Mouse (Mus musculus) olfactory bulb, adult 2 months (tissue): Measurements from ENCODE around the gene Urb1. TPM values are rescaled to one million over a fixed set of nuclear protein-coding genes. Genes with fewer than 3 reads are reported as not detected.

ENCODE experiments used
- H3K27ac ChIP-seq: fragments of 200-500 bp; 2 replicates; pipeline ENCODE4 v1.5.1; 2012; ENCODE audit warnings: low read depth, low read length; ENCODE audit not compliant: insufficient read depth
- H3K4me1 ChIP-seq: fragments of 200-500 bp; 2 replicates; pipeline ENCODE4 v1.6.1; 2012; ENCODE audit warnings: low read length; ENCODE audit not compliant: control insufficient read depth, insufficient read depth
- H3K4me3 ChIP-seq: fragments of 200-500 bp; 2 replicates; pipeline ENCODE4 v1.5.1; 2012; ENCODE audit warnings: mild to moderate bottlenecking, low read depth, low read length, moderate library complexity; ENCODE audit not compliant: insufficient read depth
- CTCF ChIP-seq: fragments of 200-500 bp; IDR thresholded peaks from 2 replicates; pipeline ENCODE4 v1.5.1; 2012; ENCODE audit warnings: low read depth, mild to moderate bottlenecking, low read length, moderate library complexity; ENCODE audit not compliant: insufficient read depth
- POLR2A ChIP-seq: fragments of 200-500 bp; IDR thresholded peaks from 2 replicates; pipeline ENCODE4 v1.6.1; 2012; ENCODE audit warnings: mild to moderate bottlenecking, low read depth, low read length, moderate library complexity; ENCODE audit not compliant: insufficient read depth
- WGBS: fragments of 180-500 bp; shearing (Covaris S2); methylation state at CpG from one replicate; pipeline ENCODE4 v1.1.7; 2018; 5-methylcytosine and 5-hydroxymethylcytosine counted together
- polyA plus RNA-seq: library from polyadenylated mRNA; stranded (reverse); fragments of >200 nt; gene quantifications from 2 replicates; pipeline ENCODE4 v1.2.4, GENCODE M21; 2012; ENCODE audit warnings: low replicate concordance; ENCODE audit not compliant: missing spikeins, insufficient read depth, insufficient read length

Gene Urb1
- polyA plus RNA-seq, 1 experiment, result not detected

DNA sequence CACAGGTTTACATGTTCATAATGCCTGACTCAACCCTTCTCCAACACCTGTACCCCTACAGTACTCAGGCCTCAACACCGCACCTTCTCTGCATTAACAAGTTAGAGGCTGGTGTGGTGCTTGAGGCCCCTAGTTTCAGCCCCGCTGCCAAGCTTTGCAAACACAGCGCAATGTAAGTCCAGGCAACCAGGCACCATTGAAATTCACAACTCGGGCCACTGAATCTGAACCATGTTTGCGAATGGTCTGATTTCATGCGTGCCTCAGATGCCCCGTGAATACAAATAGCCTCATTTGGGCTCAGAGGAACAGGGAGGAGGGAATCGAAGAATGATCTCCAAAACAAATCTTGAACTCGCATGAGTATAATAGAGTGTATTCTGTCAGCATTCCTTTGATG, 32.0 kb upstream of the Urb1 start:
- Histone ChIP-seq H3K4me1 (peaks cover 13% of the 10 kb centered on the region), H3K4me3 (no peak overlapping the region), H3K27ac (no peak overlapping the region)
- TF ChIP-seq CTCF, result no peak
- no peak for TF ChIP-seq POLR2A
- 75% methylated on average over 9 of the region's 9 CpGs for WGBS

DNA sequence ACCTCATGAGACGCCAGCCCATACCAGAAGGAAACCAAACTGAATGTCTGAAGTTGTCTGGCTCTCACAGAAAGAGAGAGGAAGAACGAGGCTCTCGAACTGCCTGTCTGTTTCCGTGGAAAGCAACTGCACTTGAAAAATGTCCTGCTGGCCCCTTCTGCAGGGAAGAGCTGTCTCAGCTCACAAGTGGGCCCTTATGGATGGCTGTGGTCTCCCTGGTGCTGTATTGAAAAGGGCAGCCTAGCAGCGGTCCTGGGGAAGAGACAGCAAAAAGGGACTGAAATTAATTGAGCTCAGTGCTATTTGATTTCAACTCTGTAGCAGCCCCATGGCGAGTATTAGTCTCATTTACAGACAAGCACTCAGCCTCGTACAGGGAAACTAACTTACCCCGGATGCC, 27.2 kb upstream of the Urb1 start:
- no peaks in the 10 kb centered on the region for H3K4me1 ChIP-seq
- WGBS, result 81% methylated on average over 8 of the region's 8 CpGs
- H3K27ac ChIP-seq, result no peak overlapping the region

DNA sequence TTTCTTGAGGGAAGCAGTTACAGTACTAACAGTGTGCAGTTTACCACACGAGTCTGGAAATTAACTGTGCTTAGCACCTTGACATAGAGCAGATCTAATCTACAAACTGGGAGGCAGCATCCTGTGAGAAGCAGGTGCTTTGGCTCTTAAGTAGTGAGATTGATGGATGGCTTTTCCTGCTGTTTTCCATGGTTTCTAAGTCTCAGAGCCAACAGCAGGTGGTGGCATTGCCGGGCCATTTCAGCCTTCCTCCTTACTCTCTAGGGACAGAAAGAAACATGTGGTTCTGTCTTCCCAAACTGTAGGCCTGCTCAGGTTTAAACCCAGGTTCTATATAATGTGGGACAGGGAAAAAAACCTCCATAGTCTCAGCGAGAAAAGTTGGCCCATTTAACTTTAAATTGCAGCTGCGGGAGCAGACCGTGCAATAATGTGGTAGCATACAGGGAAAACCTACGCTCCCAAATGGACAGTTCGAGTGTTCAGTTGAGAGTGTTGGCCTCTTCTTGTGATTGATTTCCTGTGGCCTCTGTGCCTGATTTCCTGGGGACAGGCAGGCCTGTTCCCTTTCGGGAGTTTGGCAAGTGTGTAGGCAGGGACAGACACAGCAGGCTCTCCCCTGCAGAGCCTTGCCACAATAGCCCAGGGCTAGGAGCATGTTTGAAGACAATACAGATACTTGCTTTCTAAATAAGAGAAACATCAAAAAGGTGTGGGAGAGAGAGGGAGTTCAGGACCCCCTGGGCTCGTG, 23.0 kb upstream of the Urb1 start:
- no peak overlapping the region for H3K27ac ChIP-seq
- TF ChIP-seq POLR2A (no peak), CTCF (no peak)
- WGBS, result 65% methylated on average over 9 of the region's 9 CpGs
- no peak overlapping the region for H3K4me3 ChIP-seq
- H3K4me1 ChIP-seq, result peaks cover 18% of the 10 kb centered on the region

More for the DNA sequence above, 27.2 kb upstream of the Urb1 start:
- TF ChIP-seq CTCF, result no peak
- TF ChIP-seq POLR2A, result no peak
- no peak overlapping the region for H3K4me3 ChIP-seq

DNA sequence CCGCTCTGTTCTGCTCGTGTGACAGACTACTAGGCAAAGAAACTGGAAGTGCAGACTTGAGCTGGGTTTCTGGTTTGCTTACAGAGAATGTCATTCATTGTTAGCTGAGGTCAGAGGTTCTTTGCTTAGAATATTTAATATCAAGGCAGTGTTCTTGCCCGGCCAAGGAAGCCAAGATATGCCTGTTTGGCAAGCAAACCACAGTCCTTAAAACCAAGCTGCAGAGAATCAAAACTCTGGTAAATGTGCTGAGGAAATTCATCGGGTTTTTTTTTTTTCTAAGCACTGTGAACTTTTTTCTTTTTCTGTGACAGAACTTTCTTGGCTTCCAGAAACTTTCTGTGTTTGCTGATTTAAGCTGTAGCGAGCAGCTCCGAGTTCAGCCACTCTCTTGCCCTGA, 22.3 kb upstream of the Urb1 start:
- WGBS, result 44% methylated on average over 6 of the region's 6 CpGs

DNA sequence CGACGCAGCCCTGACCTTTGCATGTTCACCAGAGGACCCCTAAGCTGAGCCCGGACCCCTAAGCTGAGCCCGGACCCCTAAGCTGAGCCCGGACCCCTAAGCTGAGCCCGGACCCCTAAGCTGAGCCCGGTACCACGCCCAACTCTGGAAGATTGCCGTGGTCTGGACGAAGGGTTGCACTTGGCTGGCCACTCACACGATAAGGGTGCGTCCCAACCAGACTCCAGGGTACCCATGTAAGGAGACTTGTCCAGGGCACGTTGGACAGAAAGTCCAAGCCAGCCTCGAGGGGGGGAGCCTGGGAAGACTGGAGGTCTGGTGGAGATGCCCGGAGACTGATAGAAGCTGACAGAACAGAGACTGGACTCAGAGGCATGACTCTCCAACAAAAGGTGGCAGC, 21.5 kb upstream of the Urb1 start:
- peaks cover 18% of the 10 kb centered on the region for H3K4me1 ChIP-seq
- no peak overlapping the region for H3K27ac ChIP-seq
- TF ChIP-seq CTCF (no peak), POLR2A (no peak)
- H3K4me3 ChIP-seq, result peak overlapping the region; percentile 53; the same call in 1 of the 2 replicates
- WGBS, result 13% methylated on average over 15 of the region's 15 CpGs

More for the DNA sequence above, 22.3 kb upstream of the Urb1 start:
- Histone ChIP-seq H3K27ac (no peak overlapping the region), H3K4me1 (peaks cover 18% of the 10 kb centered on the region), H3K4me3 (no peak overlapping the region)
- TF ChIP-seq POLR2A (no peak), CTCF (no peak)

DNA sequence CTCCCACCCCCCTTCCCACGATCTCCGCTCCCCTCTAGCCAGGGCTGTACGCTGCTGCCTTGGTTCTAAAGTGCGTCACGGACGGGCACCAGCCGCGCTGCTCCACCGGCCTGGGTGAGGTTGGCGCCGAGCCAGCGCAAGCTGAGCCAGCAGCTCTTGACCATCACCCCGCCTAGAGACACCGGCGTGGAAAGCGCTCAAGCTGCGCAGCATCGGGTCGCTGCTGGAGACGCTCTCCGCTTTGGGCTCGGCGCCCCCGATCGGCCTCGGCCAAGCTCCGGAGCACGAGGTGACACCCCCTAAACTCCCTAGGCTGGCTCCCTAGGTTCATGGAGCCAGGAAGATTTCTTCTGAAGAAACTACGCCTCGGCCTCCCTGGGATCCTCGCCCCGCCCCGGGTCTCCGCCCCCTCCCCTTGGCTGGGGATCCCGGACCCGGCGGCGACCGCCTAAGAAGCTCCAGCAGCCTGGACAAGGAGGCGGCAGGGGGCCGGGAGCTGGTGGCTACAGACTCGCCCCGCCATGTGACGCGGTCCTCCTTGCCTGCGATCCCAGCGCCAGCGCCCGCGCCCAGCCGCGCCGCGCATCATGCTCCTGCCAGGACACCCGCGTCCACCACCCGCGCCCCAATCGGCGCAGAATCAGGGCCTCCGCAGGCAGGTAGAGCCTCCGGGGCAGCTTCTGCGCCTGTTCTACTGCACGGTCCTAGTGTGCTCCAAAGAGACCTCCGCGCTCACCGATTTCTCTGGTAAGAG, 20.6 kb upstream of the Urb1 start:
- Histone ChIP-seq H3K4me1 (peaks cover 18% of the 10 kb centered on the region), H3K4me3 (peak overlapping the region; percentile 53), H3K27ac (0 out of 2 replicates have a peak overlapping the region, but pooled peaks have one; percentile 0)
- under 1% methylated on average over 67 of the region's 67 CpGs for WGBS
- TF ChIP-seq POLR2A, result no peak

DNA sequence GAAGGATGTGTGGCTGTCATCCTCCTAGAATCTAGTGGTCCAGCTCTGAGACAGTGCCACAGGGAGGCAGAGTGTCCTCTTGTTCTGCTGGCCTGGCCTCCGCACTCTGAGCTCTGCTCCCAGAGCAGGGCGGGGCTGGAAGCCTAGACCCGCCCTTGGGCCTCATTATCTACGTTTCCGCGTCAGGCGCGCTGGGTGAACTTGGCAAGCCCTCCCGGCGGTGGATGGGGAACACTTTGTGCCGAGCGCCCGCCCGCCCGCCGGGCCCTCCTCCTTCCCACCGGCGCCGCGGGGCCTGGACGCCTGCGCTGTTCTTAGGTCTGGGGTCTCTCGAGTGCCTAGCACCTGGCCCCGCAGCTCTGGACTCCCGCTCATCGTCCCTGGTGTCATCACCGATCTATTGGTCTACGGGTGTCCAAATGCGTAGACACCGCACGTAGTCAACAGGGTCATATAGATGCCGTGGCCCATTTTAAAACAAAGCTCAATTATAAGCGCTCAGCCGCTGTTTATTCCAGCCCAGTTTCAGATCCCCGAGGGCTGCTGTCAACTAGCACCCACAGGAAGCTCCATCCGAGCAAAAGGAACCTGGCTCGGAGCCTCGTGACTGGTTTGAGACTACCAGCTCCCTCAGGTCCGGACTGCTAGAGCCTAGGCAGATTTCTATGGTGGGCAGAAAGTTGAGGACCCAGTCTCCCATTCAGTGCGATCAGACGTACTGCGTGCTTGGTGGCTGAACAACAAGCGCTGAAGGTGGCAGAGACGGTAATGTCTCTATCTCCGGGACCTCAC, 19.9 kb upstream of the Urb1 start:
- TF ChIP-seq CTCF (no peak), POLR2A (no peak)
- WGBS, result 2% methylated on average over 45 of the region's 45 CpGs

DNA sequence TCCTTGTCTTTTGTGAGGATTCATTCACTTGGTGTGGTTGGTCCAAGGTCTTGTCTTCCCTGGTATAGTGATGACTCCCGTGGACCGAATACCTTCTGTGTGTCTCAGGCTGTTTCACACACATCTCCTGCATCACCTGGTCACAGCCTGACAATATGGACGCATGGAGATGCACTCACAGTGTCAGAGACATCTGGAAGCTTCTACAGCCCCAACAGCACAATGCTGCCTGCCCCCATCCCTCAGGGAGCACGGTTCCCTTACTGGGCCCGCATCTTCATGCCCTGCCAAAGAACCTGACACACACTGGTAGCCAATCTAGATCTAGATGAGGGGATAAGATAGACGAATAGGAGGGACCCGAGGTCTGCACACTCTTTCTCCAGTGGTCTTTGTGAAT, 18.9 kb upstream of the Urb1 start:
- no peak overlapping the region for H3K4me3 ChIP-seq
- no peak overlapping the region for H3K27ac ChIP-seq
- TF ChIP-seq CTCF (no peak), POLR2A (no peak)
- 90% methylated on average over 7 of the region's 7 CpGs for WGBS
- peaks cover 18% of the 10 kb centered on the region for H3K4me1 ChIP-seq

More for the DNA sequence above, 19.9 kb upstream of the Urb1 start:
- H3K4me3 ChIP-seq, result peak overlapping the region; percentile 53
- peaks cover 18% of the 10 kb centered on the region for H3K4me1 ChIP-seq
- H3K27ac ChIP-seq, result 0 out of 2 replicates have a peak overlapping the region, but pooled peaks have one; percentile 0
